Comparison of ENCODE assay signal across 23 mouse cellular contexts in the genomic region with DNA sequence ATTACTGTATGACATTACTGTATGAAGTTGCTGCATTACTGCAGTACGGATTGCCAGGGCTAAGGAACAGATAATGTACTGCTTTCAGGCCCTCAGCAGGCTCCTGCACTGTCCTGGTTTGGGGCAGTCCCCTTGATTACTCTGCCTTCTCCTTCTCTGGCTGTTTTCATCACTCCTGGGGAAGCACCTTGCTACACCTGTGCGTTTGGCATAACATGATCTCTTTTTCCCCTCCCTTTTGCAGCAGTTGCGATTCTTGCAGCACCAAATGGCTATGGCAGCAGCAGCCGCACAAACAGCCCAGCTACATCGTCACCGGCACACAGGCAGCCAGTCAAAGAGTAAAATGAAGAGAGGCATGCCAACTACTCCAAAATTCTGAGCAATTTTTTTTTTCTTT. TPM values are rescaled to one million over a fixed set of nuclear protein-coding genes. Genes with fewer than 3 reads are reported as not detected.
DNase-seq lines count a peak whose midpoint lies in the region; ATAC-seq lines count a peak whose summit lies in the region.
"Had no signal": no experiment of that assay in that cellular context is flagged by ENCODE, and none has a peak within 500 bp of the region (broad histone marks: within the 10 kb centered on the region; RNA-seq: fewer than 3 reads in every experiment).

No protein-coding gene starts in this region.

- peak; percentile 83 for DNase-seq in heart, adult 11 months
- DNase-seq in heart, adult 9 months (ENCODE audit: low spot score in 2 of 2), result no peak
- DNase-seq in induced T-regulatory cell, adult 2 months (ENCODE audit: low read depth), result peak; percentile 56
- no peak for DNase-seq in right cerebral cortex, postnatal 25 days
- DNase-seq in spleen, postnatal 14 days (ENCODE audit: low spot score in 2 of 2), result no peak
- DNase-seq: adrenal gland, adult 8-10 months; adrenal gland, postnatal 14 days; adrenal gland, postnatal 36 days; cerebellum, adult 11-12 months; cerebellum, adult 2 months; cerebellum, adult 9-10 months; cerebellum, postnatal 10 days; cerebellum, postnatal 25 days had no signal

- peak; percentile 29 for ATAC-seq in CD4-positive, CD25-positive, alpha-beta regulatory T cell, adult 4 months
- ATAC-seq: activated CD4-positive, CD25-positive, alpha-beta regulatory T cell, adult 4 months; forebrain, embryonic 14.5 days; forebrain, embryonic 16.5 days; Patski had no signal

RNA-seq across cellular contexts. Expression of a gene that starts 7.1 kb away (rescaled TPM):
- polyA plus RNA-seq in CD4-positive, CD25-positive, alpha-beta regulatory T cell, adult 4 months (2017; shearing (Covaris generic)), result 100 to 1,000 TPM; 218 to 259 TPM

RNA-seq across cellular contexts. Expression of a gene that starts 7.2 kb away (rescaled TPM):
- 10 to 100 TPM; 91.2 to 92.6 TPM for polyA plus RNA-seq in CD4-positive, CD25-positive, alpha-beta regulatory T cell, adult 4 months (2017; shearing (Covaris generic))

RNA-seq across cellular contexts. Expression of a gene that starts 13.9 kb away (rescaled TPM):
- polyA plus RNA-seq in CD4-positive, CD25-positive, alpha-beta regulatory T cell, adult 4 months (2017; shearing (Covaris generic)), result 1 to 10 TPM in 1 of 2 experiments, not detected in 1; 3.5 TPM
- polyA plus RNA-seq: C2C12; cerebellum, adult 2 months; cortical plate, adult 2 months; embryonic facial prominence, embryonic 10.5 days; forebrain, embryonic 14.5 days; forebrain, embryonic 16.5 days; frontal cortex, adult 2 months; G1E had no signal

RNA-seq across cellular contexts. Expression of a gene that starts 27.3 kb away (rescaled TPM):
- not detected for polyA plus RNA-seq in CD4-positive, CD25-positive, alpha-beta regulatory T cell, adult 4 months (2017; shearing (Covaris generic))
- polyA plus RNA-seq: activated CD4-positive, CD25-positive, alpha-beta regulatory T cell, adult 4 months; G1E had no signal

RNA-seq across cellular contexts. Expression of a gene that starts 35.5 kb away (rescaled TPM):
- 100 to 1,000 TPM; 245 to 256 TPM for polyA plus RNA-seq in CD4-positive, CD25-positive, alpha-beta regulatory T cell, adult 4 months (2017; shearing (Covaris generic))

Comparison
In these comparisons a context has a peak if more than half of its experiments do, and no peak if none do; other contexts are left out.
1. DNase-seq: peak in heart, adult 11 months (single experiment) and induced T-regulatory cell, adult 2 months (single experiment); none in heart, adult 9 months (0 of 2), right cerebral cortex, postnatal 25 days (single experiment) and spleen, postnatal 14 days (0 of 2).